Mouse (Mus musculus) left cerebral cortex, adult 2 months (tissue): Measurements from ENCODE around the gene Sfr1. TPM values are rescaled to one million over a fixed set of nuclear protein-coding genes. Genes with fewer than 3 reads are reported as not detected.

Experiments used
- DNase-seq, 2 experiments: peaks; one replicate each; pipeline ENCODE4 v3.0.0; 2021 to 2022; ENCODE audit warnings: low spot score in 2 of 2, mixed read lengths in 1 of 2; ENCODE audit errors: extremely low spot score in 1 of 2
- H3K27ac ChIP-seq: fragments of 200-600 bp; 2 replicates; pipeline ENCODE4 v1.8.1; 2022
- H3K4me3 ChIP-seq: fragments of 200-600 bp; 2 replicates; pipeline ENCODE4 v1.8.1; 2022
- CTCF ChIP-seq: fragments of 200-600 bp; IDR thresholded peaks from 2 replicates; pipeline ENCODE4 v1.8.1; 2022; ENCODE audit warnings: antibody characterized with exemption, mild to moderate bottlenecking, moderate library complexity
- intact Hi-C: fragments of 180-260 bp; cut with DNase I; formaldehyde crosslinking; loops from one replicate; pipeline ENCODE4 v1.15.1; 2025
- total RNA-seq, 2 experiments: library from RNA; stranded (reverse); gene quantifications; 2 replicates each; pipeline ENCODE4 v1.2.3; 2021

Sfr1 gene
- total RNA-seq, 2 experiments from 2014 or later: 87.4 to 88.6 TPM

DNA sequence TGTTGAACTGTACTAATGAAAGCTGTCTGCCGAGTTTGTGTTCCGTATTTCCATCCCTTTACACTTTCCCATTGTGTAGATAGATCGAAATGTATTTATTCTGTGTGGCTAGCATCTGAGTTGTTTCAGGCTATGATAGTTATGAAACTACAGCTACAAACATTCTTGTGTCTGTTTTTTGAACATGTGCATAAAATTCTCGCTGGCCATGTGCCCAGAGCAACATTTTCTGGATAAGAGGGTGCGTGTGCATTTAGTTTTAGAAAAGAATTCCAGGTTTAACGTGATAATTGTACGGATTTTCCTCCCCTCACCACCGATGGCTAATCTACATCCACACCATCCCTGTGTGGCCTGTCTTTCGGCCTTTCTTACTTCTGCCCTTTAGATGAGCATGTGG lies 18.0 kb upstream of the Sfr1 start:
- no peak for TF ChIP-seq CTCF
- no peak overlapping the region for H3K4me3 ChIP-seq
- intact Hi-C loops: no loop called here
- no peak for DNase-seq
- H3K27ac ChIP-seq: no peak overlapping the region

DNA sequence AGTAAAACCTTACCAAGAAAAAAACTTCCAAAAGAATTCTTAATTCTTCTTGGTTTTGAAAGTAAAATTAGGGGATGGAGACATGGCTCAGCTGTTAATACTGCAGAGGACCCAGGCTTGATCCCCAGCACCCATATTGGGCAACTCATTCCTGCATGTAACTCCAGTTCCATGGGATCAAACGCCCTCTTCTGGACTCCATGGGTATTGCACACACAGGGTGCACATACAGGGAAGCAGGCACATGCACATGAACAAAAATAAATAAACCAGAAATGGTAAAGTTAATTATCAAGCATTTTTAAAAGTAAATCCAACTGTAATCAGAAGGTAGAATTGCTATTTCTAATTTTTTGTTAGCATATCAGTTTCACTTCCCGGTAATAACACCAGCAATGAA lies 15.3 kb upstream of the Sfr1 start:
- Histone ChIP-seq H3K27ac (no peak overlapping the region), H3K4me3 (no peak overlapping the region)
- DNase-seq: no peak
- peak; percentile 13 for TF ChIP-seq CTCF
- intact Hi-C loops: no loop called here

DNA sequence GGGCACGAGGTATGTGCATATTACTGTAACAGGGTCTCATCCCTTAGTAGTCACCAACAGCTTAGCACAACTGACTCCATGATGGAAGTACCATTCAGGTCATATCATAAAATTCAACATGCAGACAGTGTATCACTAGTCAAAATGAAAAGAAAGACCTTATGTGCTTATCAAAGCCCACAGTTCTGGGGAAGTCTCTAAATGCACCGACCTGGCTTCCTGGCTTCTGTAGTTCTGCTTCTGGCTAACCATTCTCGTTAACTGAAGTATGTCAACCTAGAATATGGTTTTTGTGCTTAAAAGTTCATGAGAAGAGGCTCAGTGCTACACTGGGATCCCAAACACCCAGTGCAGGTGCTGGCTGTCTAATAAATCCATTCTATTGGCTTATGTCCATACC lies 12.3 kb upstream of the Sfr1 start:
- no peak for TF ChIP-seq CTCF
- DNase-seq: no peak
- H3K27ac ChIP-seq: no peak overlapping the region
- H3K4me3 ChIP-seq: no peak overlapping the region
- intact Hi-C loops: no loop called here

DNA sequence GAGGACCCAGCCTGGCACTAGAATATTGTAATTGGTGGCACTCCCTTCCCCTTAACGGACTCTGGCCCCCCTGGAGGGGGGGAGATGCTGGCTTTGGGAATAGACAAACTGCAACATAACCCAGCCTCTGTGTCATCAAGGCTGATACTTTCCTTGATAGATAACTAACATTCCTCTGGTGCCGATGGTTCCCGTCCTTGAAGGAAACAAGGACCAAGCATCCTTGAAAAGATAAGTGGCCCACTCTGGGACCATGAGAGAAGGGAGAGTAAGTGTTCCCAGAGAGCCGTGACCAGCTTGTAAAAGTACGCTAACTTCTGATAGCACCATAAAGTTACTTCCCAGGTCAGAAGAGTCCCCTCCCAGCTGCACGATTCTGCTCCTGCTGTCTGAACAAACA lies 9.0 kb upstream of the Sfr1 start:
- intact Hi-C loops: no loop called here
- DNase-seq: no peak
- no peak overlapping the region for H3K27ac ChIP-seq

DNA sequence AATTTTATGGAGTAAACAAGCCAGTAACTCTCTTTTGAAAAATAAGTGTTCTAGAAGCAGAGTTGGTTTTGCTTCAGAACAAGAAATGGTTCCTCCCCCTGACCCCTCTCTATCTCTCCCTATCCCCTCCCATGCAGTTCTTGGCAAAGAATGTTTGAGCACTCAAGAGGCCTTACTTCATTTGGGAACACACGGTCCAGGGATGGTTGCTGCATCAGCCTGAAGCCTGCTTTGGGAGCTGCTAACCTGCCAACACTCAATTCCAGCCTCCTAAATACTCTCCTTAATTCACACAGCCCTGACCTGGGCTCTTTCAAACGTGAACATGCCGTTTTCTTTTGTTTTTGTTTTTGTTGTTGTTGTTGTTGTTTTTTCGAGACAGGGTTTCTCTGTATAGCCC lies 6.6 kb upstream of the Sfr1 start:
- no peak overlapping the region for H3K27ac ChIP-seq
- no peak for TF ChIP-seq CTCF
- intact Hi-C loops: no loop called here
- DNase-seq: no peak
- H3K4me3 ChIP-seq: no peak overlapping the region

More for the DNA sequence above, 9.0 kb upstream of the Sfr1 start:
- H3K4me3 ChIP-seq: no peak overlapping the region
- no peak for TF ChIP-seq CTCF

DNA sequence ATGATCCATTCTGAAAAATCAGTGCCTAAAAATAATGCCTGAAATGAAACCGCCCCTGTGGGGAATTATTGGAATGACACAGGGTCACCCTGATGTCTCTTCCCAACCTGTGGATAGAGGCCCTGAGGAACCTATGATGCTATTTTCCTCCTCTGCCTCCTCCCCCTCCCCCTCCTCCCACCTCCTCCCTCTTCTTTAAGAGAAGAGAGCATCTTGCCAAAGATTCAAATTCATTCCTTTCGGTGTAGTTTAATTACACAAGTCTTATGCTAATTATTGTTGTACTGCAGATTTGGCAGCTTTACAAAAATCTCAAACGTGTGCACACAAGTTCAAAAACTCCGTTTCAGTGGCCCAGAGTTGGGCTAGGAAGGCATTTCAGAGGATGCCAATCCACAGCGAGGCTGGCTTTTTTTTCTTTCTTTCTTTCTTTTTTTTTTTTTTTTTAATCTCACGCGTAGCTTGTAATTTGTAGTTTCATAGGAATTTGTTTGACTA lies 5.8 kb upstream of the Sfr1 start:
- H3K4me3 ChIP-seq: no peak overlapping the region
- H3K27ac ChIP-seq: no peak overlapping the region
- intact Hi-C loops: no loop called here
- DNase-seq: no peak
- no peak for TF ChIP-seq CTCF

DNA sequence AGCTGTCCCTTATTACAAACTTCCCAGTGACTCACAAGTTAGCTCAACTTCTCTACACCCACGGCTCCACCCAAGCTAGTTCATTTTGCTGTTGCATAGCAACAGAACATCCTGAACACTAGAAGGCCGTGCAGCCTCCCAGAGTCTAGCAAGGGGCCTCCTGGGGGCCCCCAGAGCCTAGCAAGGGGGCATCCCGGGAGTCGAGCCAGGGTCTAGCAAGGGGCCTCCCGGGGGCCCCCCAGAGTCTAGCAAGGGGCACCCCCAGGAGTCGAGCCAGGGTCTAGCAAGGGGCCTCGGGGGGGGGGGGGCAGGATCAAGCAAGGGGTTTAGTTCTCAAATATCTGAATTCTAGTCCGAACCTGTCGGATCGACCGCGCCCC lies 801 bp upstream of the Sfr1 start:
- Histone ChIP-seq H3K27ac (peak overlapping the region; percentile 92), H3K4me3 (peak overlapping the region; percentile 85)
- intact Hi-C loops: loop anchor here (1.0 to 10.0 kb wide), 5 partner anchors 52 to 376 kb away; partner anchors contain the start of gene Stn1
- DNase-seq: peak; percentile 64 to 68
- no peak for TF ChIP-seq CTCF

DNA sequence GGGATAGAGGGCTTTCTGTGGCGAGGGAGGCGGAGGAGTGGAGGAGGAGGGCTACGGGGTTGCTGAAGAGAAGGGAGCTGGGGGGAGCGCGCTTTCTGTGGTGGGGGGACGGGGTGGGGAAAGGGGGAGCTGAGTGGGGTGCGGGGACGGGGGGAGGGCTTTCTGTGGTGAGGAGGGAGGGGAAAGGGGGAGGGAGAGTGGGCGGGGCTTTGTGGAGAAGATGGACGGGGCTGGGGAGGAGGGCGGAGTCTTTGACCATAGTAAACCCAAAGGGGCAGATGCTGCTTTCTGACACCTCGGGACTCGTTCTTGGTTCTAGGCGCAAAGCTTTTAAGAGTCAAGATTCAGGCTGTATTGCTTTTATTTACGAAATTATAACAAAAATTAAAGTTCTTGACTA lies 449 bp downstream of the Sfr1 start:
- intact Hi-C loops: loop anchor here (1.0 to 10.0 kb wide), 6 partner anchors 53 to 377 kb away; partner anchors contain the start of gene Stn1
- peak overlapping the region; percentile 86 for H3K27ac ChIP-seq
- DNase-seq: peak; percentile 42 to 49
- no peak for TF ChIP-seq CTCF
- peak overlapping the region; percentile 85 for H3K4me3 ChIP-seq

DNA sequence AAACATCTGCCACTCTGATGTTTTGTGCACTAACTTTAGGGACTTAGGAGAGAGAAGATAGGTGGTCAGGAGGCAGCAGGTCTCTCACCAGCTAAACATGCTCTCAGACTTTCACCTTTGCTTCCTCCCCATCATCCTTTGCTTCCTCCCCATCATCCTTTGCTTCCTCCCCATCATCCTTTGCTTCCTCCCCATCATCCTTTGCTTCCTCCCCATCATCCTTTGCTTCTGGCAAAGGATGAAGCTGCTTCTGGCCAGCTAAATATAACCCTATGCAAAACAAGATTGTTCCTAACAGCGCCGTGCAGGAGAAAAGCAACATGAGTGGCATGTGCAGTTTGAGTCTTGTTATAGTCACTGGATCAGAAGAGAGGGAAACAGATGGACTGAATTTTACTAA lies 15.6 kb downstream of the Sfr1 start:
- no peak for DNase-seq
- no peak for TF ChIP-seq CTCF
- Histone ChIP-seq H3K27ac (no peak overlapping the region), H3K4me3 (no peak overlapping the region)
- intact Hi-C loops: no loop called here

DNA sequence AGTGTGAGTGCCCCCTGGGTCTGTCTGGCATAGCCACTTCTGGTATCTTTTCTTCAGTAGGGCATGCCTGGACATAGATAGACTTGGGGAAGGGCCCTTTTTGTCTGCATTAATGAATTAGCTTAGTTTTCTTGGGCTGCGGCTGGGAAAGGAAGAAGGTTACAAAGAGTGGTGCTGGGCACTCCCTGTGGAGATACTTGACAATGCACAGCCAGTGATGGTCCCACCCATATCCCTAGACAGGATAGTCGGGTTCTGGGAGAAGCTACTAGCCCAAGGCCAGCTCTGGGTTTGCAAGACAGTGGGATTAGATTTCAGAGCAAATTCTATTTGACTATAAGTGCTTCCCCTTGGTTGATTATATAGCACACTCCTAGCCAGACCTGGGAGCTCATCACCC lies 17.5 kb downstream of the Sfr1 start:
- no peak for DNase-seq
- intact Hi-C loops: no loop called here
- TF ChIP-seq CTCF: no peak
- no peak overlapping the region for H3K27ac ChIP-seq
- no peak overlapping the region for H3K4me3 ChIP-seq

DNA sequence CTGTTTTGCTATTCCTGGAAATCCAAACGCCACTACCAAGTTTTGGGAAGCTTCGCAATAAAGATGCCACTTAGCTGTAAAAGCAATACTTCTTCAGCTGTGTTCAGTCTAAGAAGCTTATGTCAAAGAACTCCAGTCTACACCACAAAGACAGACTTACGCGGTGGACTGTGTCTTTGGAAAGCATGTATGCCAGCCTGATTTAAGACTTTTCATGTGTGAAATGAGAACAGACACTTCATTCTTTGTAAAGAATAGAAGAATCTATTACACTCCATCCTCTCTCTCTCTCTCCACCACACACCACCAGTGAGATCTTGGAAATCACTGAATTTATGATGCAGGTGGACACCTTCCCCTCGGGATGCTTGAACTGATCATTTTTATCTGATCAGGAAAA lies 18.9 kb downstream of the Sfr1 start:
- Histone ChIP-seq H3K4me3 (no peak overlapping the region), H3K27ac (no peak overlapping the region)
- intact Hi-C loops: no loop called here
- no peak for DNase-seq
- no peak for TF ChIP-seq CTCF

DNA sequence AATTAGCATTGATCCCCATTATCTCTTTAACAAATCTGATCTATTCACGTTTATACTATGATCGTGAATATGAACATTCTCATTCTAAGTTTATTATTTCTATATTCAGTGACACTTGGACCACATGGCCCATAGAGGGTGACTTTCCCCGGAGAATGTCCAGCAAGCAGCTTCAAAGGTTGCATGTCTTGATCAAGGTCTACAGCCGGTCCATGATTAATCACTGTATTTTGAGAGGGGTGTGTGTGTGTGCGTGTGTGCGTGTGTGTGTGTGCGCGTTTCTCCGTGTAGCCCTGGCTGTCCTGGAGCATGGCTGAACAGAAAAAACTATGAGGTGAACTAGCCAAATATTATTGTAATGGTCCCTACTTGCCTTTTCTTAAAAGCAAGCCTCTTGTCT lies 21.0 kb downstream of the Sfr1 start:
- TF ChIP-seq CTCF: no peak
- intact Hi-C loops: no loop called here
- DNase-seq: no peak
- H3K4me3 ChIP-seq: no peak overlapping the region
- no peak overlapping the region for H3K27ac ChIP-seq

DNA sequence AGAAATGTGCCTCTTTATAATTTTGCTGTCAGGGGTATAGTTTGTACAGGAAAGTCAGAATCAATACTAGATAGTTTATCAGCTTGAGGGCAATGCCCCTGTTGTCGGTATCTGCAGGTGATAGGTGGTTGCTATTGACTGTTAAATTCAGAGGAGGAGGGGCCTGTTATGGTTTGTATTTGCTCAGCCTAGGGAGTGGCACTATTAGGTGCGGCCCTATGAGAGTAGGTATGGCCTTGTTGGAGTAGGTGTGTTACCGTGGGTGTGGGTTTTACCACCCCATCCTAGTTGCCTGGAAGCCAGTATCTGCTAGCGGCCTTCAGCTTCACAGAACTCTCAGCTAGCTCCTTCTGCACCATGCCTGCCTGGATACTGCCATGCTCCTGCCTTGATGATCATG lies 22.4 kb downstream of the Sfr1 start:
- no peak for TF ChIP-seq CTCF
- intact Hi-C loops: no loop called here
- Histone ChIP-seq H3K4me3 (no peak overlapping the region), H3K27ac (no peak overlapping the region)
- DNase-seq: no peak
